Mouse (Mus musculus) cerebellum, adult 2 months (tissue): ENCODE results near the gene Rnf39.

Source experiments
- CTCF ChIP-seq: fragments of 200-500 bp; IDR thresholded peaks from 2 replicates; pipeline ENCODE4 v1.5.1; 2011; ENCODE audit warnings: low read depth, mild to moderate bottlenecking, control low read depth, low read length, moderate library complexity, borderline replicate concordance; ENCODE audit not compliant: insufficient read depth
- POLR2A ChIP-seq: fragments of 200-500 bp; IDR thresholded peaks from 2 replicates; pipeline ENCODE4 v1.6.1; 2011; ENCODE audit warnings: low read length, control low read depth, borderline replicate concordance; ENCODE audit not compliant: insufficient read depth

DNA sequence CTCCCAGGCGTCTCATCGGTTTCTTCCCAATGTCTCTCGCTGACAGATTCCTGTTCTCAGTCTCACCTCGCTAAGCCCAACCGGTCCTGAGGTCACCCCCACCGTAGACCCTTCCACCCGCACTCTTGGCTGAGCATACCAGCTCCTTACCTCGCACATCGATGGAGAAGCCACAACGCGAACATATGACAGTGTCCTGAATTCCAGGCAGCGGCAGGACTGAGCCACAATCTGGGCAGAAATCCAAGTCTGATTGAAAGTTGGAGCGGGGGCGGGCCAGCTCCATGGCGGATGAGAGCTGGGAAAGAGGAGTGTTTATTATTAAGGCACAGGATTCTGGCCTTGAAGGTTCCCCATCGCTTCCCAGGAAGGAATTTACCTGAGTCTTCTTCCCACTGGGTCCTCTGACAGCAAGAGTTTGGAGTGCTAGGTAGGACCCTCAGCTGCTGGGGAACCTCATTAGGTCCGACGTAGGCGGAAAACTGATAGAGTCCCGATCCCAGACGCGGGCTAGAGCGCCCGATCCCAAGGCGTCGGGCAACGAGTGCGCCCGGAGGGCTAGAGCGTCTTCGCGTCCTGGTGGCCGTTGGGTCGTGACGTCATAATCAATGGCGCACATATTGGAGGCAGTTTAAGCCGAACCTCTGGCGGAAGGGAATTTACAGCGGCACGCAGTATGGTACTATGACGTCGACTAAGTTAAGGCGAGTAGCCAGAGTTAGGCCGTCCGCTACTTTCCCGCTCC, 15.5 kb downstream of the Rnf39 start, which contains the start of the genes Znrd1 and Znrd1as:
- no peak for TF ChIP-seq CTCF
- TF ChIP-seq POLR2A: peak; percentile 76; the same call in 1 of the 2 replicates
